Mouse (Mus musculus): ENCODE results near the gene Nmb.
"Not testable (repeated sequence)": the region's sequence is repeated elsewhere in the genome, so short reads cannot be mapped to it uniquely, and the experiment has no call there.

The Nmb gene

GRCm38 (mm10) chr7:80904921-80905515 is at the start of gene Nmb:
Nmb (minus strand) TSS chr7:80905076.
- peak; percentile 58 to 75 for DNase-seq (ENCODE audit: low spot score in 2 of 2)

GRCm38 (mm10) chr7:80954251-80954650 is 49.4 kb upstream of the Nmb start:
- DNase-seq (ENCODE audit: low spot score in 2 of 2), result no peak

GRCm38 (mm10) chr7:80952140-80952539 is 47.3 kb upstream of the Nmb start:
- DNase-seq (ENCODE audit: low spot score in 2 of 2), result no peak

- no peak for DNase-seq (ENCODE audit: low spot score in 2 of 2)
Measured at GRCm38 (mm10) chr7:80951461-80951860, 46.6 kb upstream of the Nmb start.

- peak; percentile 90 to 92 for DNase-seq (ENCODE audit: low spot score in 2 of 2)
Measured at GRCm38 (mm10) chr7:80947445-80948350, 42.8 kb upstream of the Nmb start, which contains the start of gene Sec11a. Sec11a (minus strand) TSS chr7:80947780.

- no peak for DNase-seq (ENCODE audit: low spot score in 2 of 2)
Measured at GRCm38 (mm10) chr7:80939808-80940207, 34.9 kb upstream of the Nmb start.

- DNase-seq (ENCODE audit: low spot score in 2 of 2), result not testable (repeated sequence)
Measured at GRCm38 (mm10) chr7:80937304-80937666, 32.4 kb upstream of the Nmb start.

GRCm38 (mm10) chr7:80936617-80937303 is 31.9 kb upstream of the Nmb start:
- not testable (repeated sequence) for DNase-seq (ENCODE audit: low spot score in 2 of 2)

GRCm38 (mm10) chr7:80935834-80936233 is 31.0 kb upstream of the Nmb start:
- DNase-seq (ENCODE audit: low spot score in 2 of 2), result no peak

- no peak for DNase-seq (ENCODE audit: low spot score in 2 of 2)
Measured at GRCm38 (mm10) chr7:80932777-80933176, 27.9 kb upstream of the Nmb start.

- no peak for DNase-seq (ENCODE audit: low spot score in 2 of 2)
Measured at GRCm38 (mm10) chr7:80931618-80932207, 26.8 kb upstream of the Nmb start.

GRCm38 (mm10) chr7:80923165-80923564 is 18.3 kb upstream of the Nmb start:
- DNase-seq (ENCODE audit: low spot score in 2 of 2), result no peak

- no peak for DNase-seq (ENCODE audit: low spot score in 2 of 2)
Measured at GRCm38 (mm10) chr7:80919647-80920008, 14.8 kb upstream of the Nmb start.

- no peak for DNase-seq (ENCODE audit: low spot score in 2 of 2)
Measured at GRCm38 (mm10) chr7:80918982-80919646, 14.2 kb upstream of the Nmb start.

GRCm38 (mm10) chr7:80917916-80918465 is 13.1 kb upstream of the Nmb start:
- DNase-seq (ENCODE audit: low spot score in 2 of 2), result no peak

GRCm38 (mm10) chr7:80912496-80912895 is 7.6 kb upstream of the Nmb start:
- DNase-seq (ENCODE audit: low spot score in 2 of 2), result no peak

GRCm38 (mm10) chr7:80911053-80911452 is 6.2 kb upstream of the Nmb start:
- DNase-seq (ENCODE audit: low spot score in 2 of 2), result no peak

GRCm38 (mm10) chr7:80903625-80904422 is 1.1 kb downstream of the Nmb start:
- DNase-seq (ENCODE audit: low spot score in 2 of 2), result no peak

GRCm38 (mm10) chr7:80901541-80902274 is 3.2 kb downstream of the Nmb start:
- DNase-seq (ENCODE audit: low spot score in 2 of 2), result no peak
